Mouse (Mus musculus) neutrophil, adult 83 days (primary cell): Measurements from ENCODE around the gene Olfr1328. TPM values are rescaled to one million over a fixed set of nuclear protein-coding genes. Genes with fewer than 3 reads are reported as not detected.

Experiments used
- total RNA-seq, 2 experiments: library from RNA; stranded (reverse); gene quantifications; one replicate each; pipeline ENCODE4 v1.2.4; 2023

Olfr1328 gene
- not detected for total RNA-seq

DNA sequence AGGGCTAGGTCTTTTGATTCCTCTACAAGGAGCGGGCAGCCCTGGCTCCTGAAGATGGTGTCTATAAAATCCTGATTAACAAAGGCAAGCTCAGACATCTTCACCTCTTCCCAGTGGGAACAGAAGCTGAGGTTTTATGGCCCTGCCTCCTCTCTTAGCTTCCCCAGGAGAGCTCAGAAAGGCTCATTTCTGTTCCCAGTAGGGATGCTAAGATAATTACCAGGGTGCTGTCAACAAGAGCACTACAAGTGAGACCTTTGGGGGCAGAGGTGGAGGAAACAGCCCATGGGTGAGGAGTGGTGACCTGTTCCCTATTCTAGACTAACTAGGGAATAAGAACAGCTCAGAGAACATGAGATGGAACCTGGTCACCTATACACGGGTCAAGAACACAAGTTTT is at the start of gene Olfr1328:
Olfr1328 (minus strand) TSS at position 101 of the 400 bp plus-strand sequence.

GRCm38 (mm10) chr4:118961141-118961628 is 22.8 kb upstream of the Olfr1328 start, which contains the start of gene Lao1:
TSS of gene Lao1 (plus strand) at chr4:118961578.

DNA sequence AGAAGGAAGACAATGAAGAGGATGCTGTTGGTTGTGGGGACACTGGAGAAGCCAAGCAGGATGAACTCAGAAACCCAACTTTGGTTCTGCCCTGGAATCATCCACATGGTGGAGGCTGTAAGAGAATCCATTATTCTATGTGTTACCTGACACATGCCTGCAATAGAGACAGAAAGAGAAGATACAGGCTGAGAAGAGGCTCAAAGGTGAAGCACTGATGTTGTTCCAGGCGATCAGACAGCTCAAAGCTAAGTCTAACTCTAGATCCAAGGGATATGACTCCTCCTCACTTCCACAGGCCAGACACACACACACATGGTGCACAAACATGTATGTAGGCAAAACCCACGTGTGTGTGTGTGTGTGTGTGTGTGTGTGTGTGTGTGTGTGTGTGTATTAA is 21.0 kb downstream of the Olfr1328 start, which contains the start of gene Olfr1329:
Olfr1329 (minus strand) TSS at position 101 of the 400 bp plus-strand sequence.

GRCm38 (mm10) chr4:118888297-118888696 is 50.1 kb downstream of the Olfr1328 start, which contains the start of gene Olfr1330:
TSS of gene Olfr1330 (plus strand) at chr4:118888597.

Other genes starting within 250 kb of the Olfr1328 start
- not detected for gene Olfr1342, start 245.9 kb downstream of the Olfr1328 start, total RNA-seq
- gene Olfr1341, start 235.1 kb downstream of the Olfr1328 start, total RNA-seq: not detected
- gene Olfr1340, start 218.5 kb downstream of the Olfr1328 start, total RNA-seq: not detected
- gene Olfr1339, start 206.4 kb downstream of the Olfr1328 start, total RNA-seq: not detected
- not detected for gene Olfr1338, start 179.9 kb downstream of the Olfr1328 start, total RNA-seq
- gene Olfr1337, start 156.0 kb downstream of the Olfr1328 start, total RNA-seq: not detected
- gene Olfr1335, start 128.7 kb downstream of the Olfr1328 start, total RNA-seq: not detected
- gene Olfr1333, start 102.3 kb downstream of the Olfr1328 start, total RNA-seq: not detected
- not detected for gene Olfr1331, start 74.0 kb downstream of the Olfr1328 start, total RNA-seq
- not detected for gene Olfr1330, start 50.0 kb downstream of the Olfr1328 start, total RNA-seq
- gene Olfr1329, start 21.1 kb downstream of the Olfr1328 start, total RNA-seq: not detected
- gene Lao1, start 23.0 kb upstream of the Olfr1328 start, total RNA-seq: not detected
- gene Slc2a1, start 170.1 kb upstream of the Olfr1328 start, total RNA-seq: 10 to 100 TPM; 16.5 to 24.6 TPM
- gene Zfp691, start 235.6 kb upstream of the Olfr1328 start, total RNA-seq: 1 to 10 TPM; 4.3 to 6.2 TPM